Mouse (Mus musculus) heart, embryonic 12.5 days (tissue): ENCODE measurements around the gene Spata9. TPM values are rescaled to one million over a fixed set of nuclear protein-coding genes. Genes with fewer than 3 reads are reported as not detected.
A peak's percentile ranks its signal among the peaks of the same experiment; 100 is the strongest.

ENCODE experiments used
- ATAC-seq: fragments of 200-750 bp; cut with Nextera tagmentation; 2 replicates; pipeline ENCODE4 v1.8.0; 2017; ENCODE audit warnings: moderate TSS enrichment, moderate library complexity; ENCODE audit not compliant: insufficient number of reproducible peaks, low FRiP score
- H3K27ac ChIP-seq: fragments of 300-500 bp; sonication (generic); 2 replicates; pipeline ENCODE4 v1.5.1; 2016; ENCODE audit warnings: mild to moderate bottlenecking, moderate library complexity; ENCODE audit not compliant: poor library complexity, severe bottlenecking
- H3K27me3 ChIP-seq: fragments of 300-500 bp; sonication (generic); replicated peaks from 2 replicates; pipeline ENCODE4 v1.6.1; 2016; ENCODE audit warnings: mild to moderate bottlenecking, moderate library complexity
- H3K36me3 ChIP-seq: fragments of 300-500 bp; sonication (generic); 2 replicates; pipeline ENCODE4 v1.6.1; 2016; ENCODE audit warnings: mild to moderate bottlenecking, moderate library complexity
- H3K4me1 ChIP-seq: fragments of 300-500 bp; sonication (generic); replicated peaks from 2 replicates; pipeline ENCODE4 v1.6.1; 2016; ENCODE audit warnings: mild to moderate bottlenecking
- H3K4me2 ChIP-seq: fragments of 300-500 bp; sonication (generic); 2 replicates; pipeline ENCODE4 v1.6.1; 2016; ENCODE audit warnings: mild to moderate bottlenecking, moderate library complexity
- H3K4me3 ChIP-seq: fragments of 300-500 bp; sonication (generic); 2 replicates; pipeline ENCODE4 v1.5.1; 2016; ENCODE audit warnings: mild to moderate bottlenecking
- H3K9ac ChIP-seq: fragments of 300-500 bp; sonication (generic); 2 replicates; pipeline ENCODE4 v1.6.1; 2016; ENCODE audit warnings: mild to moderate bottlenecking, moderate library complexity
- H3K9me3 ChIP-seq: fragments of 300-500 bp; sonication (generic); replicated peaks from 2 replicates; pipeline ENCODE4 v1.6.1; 2016; ENCODE audit warnings: mild to moderate bottlenecking, moderate library complexity
- WGBS: fragments of 180-500 bp; shearing (Covaris S2); methylation state at CpG from one replicate; pipeline ENCODE4 v1.1.7; 2016; 5-methylcytosine and 5-hydroxymethylcytosine counted together
- polyA plus RNA-seq: library from polyadenylated mRNA; unstranded; fragments of >200 nt; fragmentation: Nextera tagmentation; extraction: Ambion mirVana; gene quantifications from 2 replicates; pipeline ENCODE4 v1.2.1, GENCODE M21; 2016

Gene Spata9
- polyA plus RNA-seq, 1 experiment from 2014 or later, result 0.22 TPM

DNA sequence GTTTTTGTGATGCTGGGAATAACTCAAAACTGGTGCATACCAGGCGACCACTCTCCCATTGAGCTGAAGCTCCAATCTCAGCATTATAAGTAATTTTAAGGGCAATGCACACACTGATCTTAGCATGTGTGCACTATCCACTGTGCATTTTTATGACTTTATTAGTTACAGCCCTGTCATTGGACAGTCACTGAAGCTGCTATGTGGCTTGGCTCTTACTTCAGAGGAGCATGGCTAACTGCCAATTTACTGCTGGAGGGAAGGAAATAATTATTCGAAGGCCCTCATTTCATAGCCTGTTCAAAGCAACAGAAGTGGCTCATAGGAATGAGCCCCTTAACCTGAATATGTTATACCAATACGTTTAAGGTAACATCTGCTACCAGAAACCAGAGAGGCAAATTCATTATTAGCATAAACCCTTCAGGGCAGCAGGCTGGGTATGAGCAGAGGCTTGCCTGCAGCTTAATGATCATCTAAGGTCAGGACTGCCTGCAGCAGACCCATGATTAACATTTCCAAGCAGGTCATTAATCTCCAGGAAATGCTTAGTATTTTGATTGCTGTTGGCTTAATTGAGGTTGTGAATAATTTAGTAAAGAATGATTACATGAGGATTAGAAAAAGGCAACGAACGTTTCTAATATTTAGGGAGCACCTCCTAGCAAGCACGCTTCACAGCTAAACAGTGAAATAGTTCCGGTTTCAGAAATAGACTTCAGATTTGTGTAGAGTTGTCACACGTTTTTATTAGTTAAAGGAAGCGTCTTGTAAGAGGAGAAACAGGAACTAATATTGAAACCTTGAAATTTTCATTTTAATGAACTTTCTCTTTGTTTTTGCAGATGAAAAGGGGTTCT lies 25.4 kb downstream of the Spata9 start:
- Histone ChIP-seq H3K4me2 (no peak overlapping the region), H3K27ac (no peak overlapping the region), H3K4me3 (no peak overlapping the region), H3K9ac (no peak overlapping the region), H3K27me3 (no peaks in the 10 kb centered on the region), H3K4me1 (0 out of 2 replicates have a peak, but pooled peaks cover 3% of the 10 kb centered on the region), H3K9me3 (no peaks in the 10 kb centered on the region), H3K36me3 (no peaks in the 10 kb centered on the region)
- no peak for ATAC-seq
- 65% methylated on average over 9 of the region's 9 CpGs for WGBS

DNA sequence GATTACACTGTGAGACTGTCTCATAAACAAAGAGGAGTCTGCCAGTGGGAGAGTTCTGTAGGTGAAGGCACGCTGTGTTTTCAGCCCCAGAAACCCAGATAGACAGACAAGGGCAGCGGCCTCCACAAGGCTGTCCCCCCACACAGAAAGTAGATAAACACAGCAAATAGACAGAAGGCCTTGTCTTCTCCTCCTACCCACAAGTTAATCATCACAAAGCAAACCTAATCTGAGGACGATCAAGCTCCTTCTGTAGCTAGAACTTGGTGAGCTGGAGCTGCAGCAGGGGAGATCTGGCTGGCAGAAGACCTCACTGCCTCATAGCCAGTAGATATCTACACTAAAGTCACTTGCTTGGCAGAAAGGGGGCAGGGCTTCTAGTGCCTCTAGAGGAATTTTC lies 36.3 kb downstream of the Spata9 start:
- Histone ChIP-seq H3K4me1 (no peaks in the 10 kb centered on the region), H3K36me3 (peaks cover 15% of the 10 kb centered on the region), H3K27ac (no peak overlapping the region), H3K9ac (no peak overlapping the region), H3K4me3 (no peak overlapping the region), H3K4me2 (no peak overlapping the region), H3K27me3 (no peaks in the 10 kb centered on the region), H3K9me3 (no peaks in the 10 kb centered on the region)
- no peak for ATAC-seq
- WGBS, result 75% methylated on average over 3 of the region's 3 CpGs

DNA sequence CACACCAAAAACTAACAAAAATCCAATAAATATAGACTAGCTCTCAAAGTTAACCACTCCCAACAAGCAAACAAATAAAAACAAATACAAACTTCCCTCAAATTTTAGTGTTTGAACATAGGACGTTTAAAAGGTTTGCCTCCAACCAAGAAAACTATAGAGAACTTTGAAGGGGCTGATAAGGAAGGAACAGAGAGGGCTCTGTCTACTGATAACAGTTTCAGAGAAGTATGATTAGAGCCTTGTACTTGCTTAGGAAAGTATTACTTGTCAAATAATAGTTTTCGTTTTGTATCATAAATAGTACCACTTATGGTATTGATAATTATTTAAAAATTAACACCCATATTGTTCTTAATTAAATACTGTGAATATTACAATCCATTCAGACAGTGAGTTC lies 47.6 kb downstream of the Spata9 start:
- H3K36me3 ChIP-seq, result no peaks in the 10 kb centered on the region
- ATAC-seq, result no peak
- no peaks in the 10 kb centered on the region for H3K27me3 ChIP-seq
- no peak overlapping the region for H3K9ac ChIP-seq
- 32% methylated on average over 2 of the region's 2 CpGs for WGBS
- no peak overlapping the region for H3K4me3 ChIP-seq
- H3K4me2 ChIP-seq, result no peak overlapping the region
- H3K4me1 ChIP-seq, result peaks cover 3% of the 10 kb centered on the region; the same call in 1 of the 2 replicates
- H3K27ac ChIP-seq, result no peak overlapping the region
- no peaks in the 10 kb centered on the region for H3K9me3 ChIP-seq

DNA sequence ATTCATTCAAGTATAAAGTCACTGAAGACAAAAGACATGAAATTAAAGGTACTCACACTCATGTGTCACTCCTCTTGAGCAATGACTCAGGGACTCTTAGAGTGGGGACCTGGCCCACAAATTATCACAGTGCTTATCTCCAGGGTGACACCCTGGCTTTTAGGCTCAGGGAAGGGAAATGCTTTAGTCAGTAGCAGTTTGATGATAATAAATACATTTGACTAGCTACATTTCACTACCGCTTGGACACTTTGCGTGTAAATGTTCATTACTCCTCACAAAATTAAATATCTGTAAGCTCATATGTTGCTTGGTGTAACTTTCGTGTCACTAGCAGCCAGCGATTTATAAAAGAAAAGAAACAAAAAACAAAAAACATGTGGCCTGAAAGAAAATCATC lies 50.5 kb downstream of the Spata9 start:
- ATAC-seq, result peak; percentile 52; the same call in 1 of the 2 replicates
- H3K27ac ChIP-seq, result peak overlapping the region; percentile 92
- H3K9me3 ChIP-seq, result no peaks in the 10 kb centered on the region
- peak overlapping the region; percentile 76 for H3K4me2 ChIP-seq
- WGBS, result 57% methylated on average over 4 of the region's 4 CpGs
- H3K36me3 ChIP-seq, result no peaks in the 10 kb centered on the region
- no peaks in the 10 kb centered on the region for H3K27me3 ChIP-seq
- peak overlapping the region; percentile 71 for H3K4me3 ChIP-seq
- H3K4me1 ChIP-seq, result peaks cover 3% of the 10 kb centered on the region; the same call in 1 of the 2 replicates
- H3K9ac ChIP-seq, result peak overlapping the region; percentile 86

DNA sequence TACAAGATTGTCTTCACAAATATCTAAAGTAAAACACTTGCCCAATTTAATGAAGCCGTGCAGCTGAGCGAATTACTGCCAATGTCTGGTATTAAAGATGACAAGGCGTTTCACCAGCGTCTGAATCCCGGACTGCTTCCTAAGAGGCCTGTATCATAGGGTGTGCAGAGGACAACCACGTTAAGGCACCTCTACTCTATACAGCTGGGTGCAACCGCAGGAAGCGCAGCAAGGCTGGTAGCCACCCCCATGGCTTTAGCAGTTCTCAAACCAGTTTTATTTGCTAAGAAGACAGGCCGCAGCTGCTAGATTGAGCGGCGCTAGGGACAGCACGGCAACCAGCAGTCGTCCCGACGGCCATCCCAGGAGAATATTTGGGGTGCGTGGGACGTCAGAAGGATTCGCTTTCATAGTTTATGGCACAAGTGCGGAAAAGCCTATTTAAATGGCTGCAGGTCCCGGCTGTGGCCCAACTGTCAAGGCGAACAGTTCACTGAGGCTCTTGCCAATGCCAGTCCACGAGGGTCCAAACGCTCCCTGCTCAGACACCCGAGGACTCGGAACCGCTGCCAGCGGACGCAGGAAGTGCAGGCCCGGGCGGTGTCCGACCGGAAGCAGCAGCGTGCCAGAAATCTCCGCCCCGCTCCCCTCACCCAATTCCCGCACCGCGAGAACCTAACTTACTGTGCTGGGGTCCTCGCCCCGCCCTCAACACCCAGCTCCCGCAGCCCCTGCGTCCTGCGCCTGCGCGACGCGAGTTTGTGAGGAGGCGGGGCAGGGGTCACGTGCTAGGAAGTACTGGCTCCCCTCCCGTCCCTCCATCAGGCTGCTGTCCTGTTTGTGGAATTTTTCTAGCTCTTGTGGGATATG lies 51.3 kb downstream of the Spata9 start, which contains the start of gene Rfesd:
TSS of gene Rfesd (minus strand) at position 746 of the 870 bp plus-strand sequence.
- H3K27ac ChIP-seq, result peak within 1 kb of the TSS; percentile 92
- 1% methylated on average over 50 of the region's 50 CpGs for WGBS
- H3K9me3 ChIP-seq, result no peaks in the 10 kb centered on the region
- peak within 1 kb of the TSS; percentile 86 for H3K9ac ChIP-seq
- ATAC-seq, result peak; percentile 97
- H3K4me3 ChIP-seq, result peak within 1 kb of the TSS; percentile 71
- H3K4me2 ChIP-seq, result peak within 1 kb of the TSS; percentile 76
- no peaks in the 10 kb centered on the region for H3K36me3 ChIP-seq
- peaks cover 3% of the 10 kb centered on the region; the same call in 1 of the 2 replicates for H3K4me1 ChIP-seq
- no peaks in the 10 kb centered on the region for H3K27me3 ChIP-seq

DNA sequence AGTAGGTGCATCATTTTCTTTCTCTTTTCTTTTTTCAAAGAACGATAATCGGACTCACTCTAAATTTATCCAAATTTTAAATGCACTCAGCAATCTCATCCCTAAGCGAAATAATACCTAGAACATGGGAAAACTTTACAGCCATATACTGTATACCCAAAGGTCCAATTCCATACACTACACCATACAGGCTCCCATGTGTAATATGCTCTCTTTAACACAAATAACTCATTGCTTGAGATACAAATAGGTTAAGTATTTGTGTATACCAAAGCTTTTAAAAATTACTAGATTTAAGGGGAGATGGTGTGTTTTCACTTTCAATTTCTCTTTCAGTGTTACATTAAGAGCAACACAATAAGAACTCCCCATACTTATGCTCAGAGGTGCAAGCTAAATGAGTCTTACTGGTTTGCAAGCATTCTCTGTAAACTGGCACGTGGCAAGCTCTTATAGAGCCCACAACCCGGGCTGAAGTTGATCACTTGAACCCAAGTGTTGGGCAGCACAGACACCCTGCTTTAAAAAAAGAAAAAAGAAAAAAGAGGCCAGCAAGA lies 52.0 kb downstream of the Spata9 start:
- Histone ChIP-seq H3K4me1 (peaks cover 3% of the 10 kb centered on the region; the same call in 1 of the 2 replicates), H3K4me3 (peak overlapping the region; percentile 71), H3K36me3 (no peaks in the 10 kb centered on the region), H3K9me3 (no peaks in the 10 kb centered on the region), H3K27ac (no peak overlapping the region), H3K4me2 (peak overlapping the region; percentile 76), H3K27me3 (no peaks in the 10 kb centered on the region), H3K9ac (peak overlapping the region; percentile 86; the same call in 1 of the 2 replicates)
- WGBS, result 46% methylated on average over 5 of the region's 5 CpGs
- peak; percentile 36 for ATAC-seq

DNA sequence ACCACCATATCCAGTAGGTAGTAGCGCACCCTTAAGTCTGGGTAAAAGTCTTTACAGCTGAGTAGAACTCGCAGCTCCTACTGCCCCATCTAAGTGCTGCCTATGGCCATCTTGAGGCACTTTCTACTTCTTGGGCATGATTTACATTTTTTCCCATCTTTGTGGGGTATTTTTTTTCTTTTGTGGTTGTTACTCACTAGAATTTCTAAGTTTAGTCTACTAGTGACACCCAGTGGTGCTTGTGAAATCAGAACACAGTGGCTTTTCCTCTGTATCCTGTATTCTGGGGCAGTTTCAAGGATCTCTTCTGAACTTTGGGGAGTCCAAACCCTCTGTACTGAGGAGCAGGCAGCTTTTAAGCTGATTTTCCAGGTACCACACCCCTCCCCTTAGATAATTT lies 54.8 kb downstream of the Spata9 start:
- no peaks in the 10 kb centered on the region for H3K27me3 ChIP-seq

DNA sequence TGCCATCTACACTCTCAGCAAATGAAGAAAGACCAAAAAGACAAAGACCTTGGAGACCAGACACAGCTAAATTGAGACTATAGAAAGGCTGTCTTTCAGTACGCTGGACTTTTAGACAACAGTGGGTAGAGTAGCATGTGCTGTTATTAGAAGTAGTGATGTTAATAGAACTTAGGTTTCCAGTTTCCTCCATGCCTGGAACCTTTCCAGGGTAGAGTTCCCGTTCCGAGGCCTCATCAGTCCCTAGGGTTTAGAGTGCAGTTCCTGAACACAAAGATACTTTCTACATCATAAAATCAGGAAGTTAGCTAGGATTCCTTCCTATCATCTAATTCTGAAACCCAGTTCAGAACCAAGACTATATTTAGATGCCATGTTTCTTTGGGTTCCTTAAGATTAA lies 57.6 kb downstream of the Spata9 start:
- H3K4me3 ChIP-seq, result no peak overlapping the region
- 66% methylated on average over 3 of the region's 3 CpGs for WGBS
- H3K4me2 ChIP-seq, result no peak overlapping the region
- H3K9me3 ChIP-seq, result no peaks in the 10 kb centered on the region
- no peak overlapping the region for H3K9ac ChIP-seq
- no peaks in the 10 kb centered on the region for H3K36me3 ChIP-seq
- H3K27me3 ChIP-seq, result no peaks in the 10 kb centered on the region
- no peaks in the 10 kb centered on the region for H3K4me1 ChIP-seq
- no peak for ATAC-seq
- H3K27ac ChIP-seq, result no peak overlapping the region

More for the DNA sequence above, 54.8 kb downstream of the Spata9 start:
- Histone ChIP-seq H3K27ac (no peak overlapping the region), H3K4me3 (no peak overlapping the region), H3K36me3 (no peaks in the 10 kb centered on the region), H3K4me1 (peaks cover 3% of the 10 kb centered on the region; the same call in 1 of the 2 replicates), H3K4me2 (no peak overlapping the region), H3K9ac (no peak overlapping the region), H3K9me3 (no peaks in the 10 kb centered on the region)
- ATAC-seq, result no peak
- WGBS, result 91% methylated on average over 2 of the region's 2 CpGs

DNA sequence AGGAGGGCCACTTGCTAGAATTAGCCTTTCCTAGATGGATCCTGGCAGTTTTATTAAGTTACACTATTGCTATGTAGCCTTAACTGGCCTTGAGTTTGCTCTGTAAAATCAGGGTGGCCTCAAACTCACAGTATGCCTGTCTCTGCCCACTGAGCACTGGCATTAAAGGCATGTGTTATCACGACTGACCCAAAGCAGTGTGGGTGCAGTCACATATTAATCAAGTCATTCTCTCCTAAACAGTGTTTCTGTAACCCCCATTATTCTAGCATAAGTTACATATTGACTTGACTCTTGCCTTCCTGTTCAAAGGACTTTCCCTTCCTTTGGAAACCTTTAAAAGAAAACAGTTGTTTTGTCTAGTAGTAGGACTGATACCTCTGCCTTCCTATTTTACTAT lies 75.5 kb downstream of the Spata9 start:
- no peak overlapping the region for H3K9ac ChIP-seq

DNA sequence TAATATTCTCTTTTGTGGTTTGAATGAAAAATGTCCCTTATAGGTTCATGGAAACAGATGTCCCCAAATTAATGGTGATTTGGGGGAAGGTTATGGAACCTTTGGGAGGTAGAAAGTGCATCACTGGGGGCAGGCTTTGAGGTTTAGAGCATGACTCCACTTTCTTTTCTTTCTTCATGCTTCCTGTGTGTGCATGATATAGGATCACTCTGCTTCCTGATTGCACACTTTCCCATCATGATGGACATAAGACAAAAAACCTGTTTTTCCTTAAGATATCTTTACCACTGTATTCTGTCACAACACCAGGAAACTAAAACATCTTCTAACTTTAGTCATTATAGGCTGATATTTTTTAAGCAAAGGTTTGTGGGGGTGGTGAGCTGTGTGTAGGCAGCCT lies 78.0 kb downstream of the Spata9 start:
- Histone ChIP-seq H3K9ac (no peak overlapping the region), H3K36me3 (no peaks in the 10 kb centered on the region), H3K4me2 (no peak overlapping the region), H3K9me3 (no peaks in the 10 kb centered on the region), H3K27ac (no peak overlapping the region), H3K4me3 (no peak overlapping the region), H3K4me1 (no peaks in the 10 kb centered on the region), H3K27me3 (no peaks in the 10 kb centered on the region)
- no peak for ATAC-seq

More for the DNA sequence above, 75.5 kb downstream of the Spata9 start:
- no peak overlapping the region for H3K4me2 ChIP-seq
- no peak overlapping the region for H3K27ac ChIP-seq
- H3K4me1 ChIP-seq, result no peaks in the 10 kb centered on the region
- no peak overlapping the region for H3K4me3 ChIP-seq
- H3K36me3 ChIP-seq, result no peaks in the 10 kb centered on the region
- H3K27me3 ChIP-seq, result no peaks in the 10 kb centered on the region
- H3K9me3 ChIP-seq, result no peaks in the 10 kb centered on the region
- ATAC-seq, result no peak
- WGBS, result 53% methylated on average over 1 of the region's 1 CpGs
